ENCODE assay signal across 8 mouse cellular contexts in the genomic region with DNA sequence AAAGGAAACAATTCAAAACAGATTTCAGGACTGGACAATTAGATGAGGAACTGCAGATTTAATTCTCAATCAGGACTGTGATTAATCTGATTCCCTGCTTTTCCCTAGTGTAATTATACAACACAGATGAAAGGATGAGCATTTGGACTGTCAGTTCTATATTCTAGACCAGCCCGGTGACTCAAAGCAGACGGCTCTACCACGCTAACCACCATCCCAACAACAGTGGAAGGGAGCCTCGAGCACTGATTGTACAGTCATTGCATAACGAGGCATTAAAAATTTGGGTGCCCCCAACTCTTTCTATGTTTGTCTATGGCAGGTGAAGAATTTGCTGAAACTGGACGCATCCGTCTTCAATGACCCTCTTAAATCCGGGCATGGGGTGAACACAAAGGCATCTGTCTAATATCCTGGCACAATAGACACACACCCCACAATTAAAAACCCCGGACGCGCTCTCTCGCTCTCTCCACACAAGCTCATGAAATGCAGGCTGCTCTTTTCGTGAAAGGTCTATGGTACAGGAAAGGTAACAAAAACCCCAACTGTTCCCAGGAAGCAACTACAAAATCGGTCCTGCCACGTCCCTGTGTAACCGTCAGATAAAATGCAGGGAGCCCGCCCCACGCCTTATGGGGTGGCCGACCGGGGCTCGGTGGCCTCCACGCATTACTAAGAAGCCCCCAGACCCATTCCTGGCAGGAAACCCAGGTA. TPM values are rescaled to one million over a fixed set of nuclear protein-coding genes. Genes with fewer than 3 reads are reported as not detected.
DNase-seq lines count a peak whose midpoint lies in the region; ATAC-seq and TF ChIP-seq lines count a peak whose summit lies in the region.

No protein-coding gene starts in this region.

- peak overlapping the region; percentile 74 for H3K4me3 ChIP-seq in thymus, adult 2 months (ENCODE audit: control insufficient read depth, insufficient read depth, low read length)
- peak overlapping the region; percentile 58 for H3K4me3 ChIP-seq in kidney, postnatal 0 days (replicated peaks; ENCODE audit: low read depth, low read length)
- H3K4me3 ChIP-seq in liver, embryonic 14.5 days (ENCODE audit: insufficient read depth in 1 of 2, low read depth in 2 of 2, low read length in 2 of 2): peak overlapping the region; percentile 63 to 75
- peak overlapping the region; percentile 89 for H3K4me3 ChIP-seq in olfactory bulb, adult 2 months (ENCODE audit: insufficient read depth, low read depth, low read length)

- TF ChIP-seq POLR2A in thymus, adult 2 months (IDR thresholded peaks at IDR 0.05; ENCODE audit: control insufficient read depth, extremely low read depth, insufficient read depth, low read length, poor library complexity): no peak
- TF ChIP-seq POLR2A in brain, embryonic 14.5 days (IDR thresholded peaks at IDR 0.05; ENCODE audit: borderline replicate concordance, extremely low read depth, insufficient read depth, insufficient read length, poor library complexity, severe bottlenecking): no peak
- TF ChIP-seq POLR2A in olfactory bulb, adult 2 months (IDR thresholded peaks at IDR 0.05; ENCODE audit: insufficient read depth, low read depth, low read length): no peak

- H3K9ac ChIP-seq in kidney, postnatal 0 days (ENCODE audit: low read depth, low read length): peak overlapping the region; percentile 76
- H3K9ac ChIP-seq in liver, embryonic 14.5 days (replicated peaks): no peak overlapping the region

- peak overlapping the region; percentile 60 for H3K4me2 ChIP-seq in kidney, postnatal 0 days (ENCODE audit: low read length)
- peak overlapping the region; percentile 80 for H3K4me2 ChIP-seq in liver, embryonic 14.5 days (ENCODE audit: low read depth)

- H3K4me1 ChIP-seq in thymus, adult 2 months (replicated peaks; ENCODE audit: control insufficient read depth, insufficient read depth, low read length): peaks cover 6% of the 10 kb centered on the region
- no peaks in the 10 kb centered on the region for H3K4me1 ChIP-seq in kidney, postnatal 0 days (replicated peaks; ENCODE audit: insufficient read depth, low read length)
- peaks cover 0 to 2% of the 10 kb centered on the region in 2 experiments; a peak in 1 of 4 replicates for H3K4me1 ChIP-seq in liver, embryonic 14.5 days (replicated peaks; ENCODE audit: control insufficient read depth in 2 of 2, insufficient read depth in 2 of 2, low read length in 1 of 2)
- H3K4me1 ChIP-seq in olfactory bulb, adult 2 months (ENCODE audit: control insufficient read depth, insufficient read depth, low read length): no peaks in the 10 kb centered on the region

- no peak overlapping the region for H3K27ac ChIP-seq in thymus, adult 2 months (ENCODE audit: control insufficient read depth, insufficient read depth, low read length)
- peak overlapping the region; percentile 85; the same call in 1 of the 2 replicates for H3K27ac ChIP-seq in kidney, postnatal 0 days
- H3K27ac ChIP-seq in liver, embryonic 14.5 days: no peak overlapping the region
- peak overlapping the region; percentile 52 for H3K27ac ChIP-seq in olfactory bulb, adult 2 months (ENCODE audit: insufficient read depth, low read depth, low read length)

- no peaks in the 10 kb centered on the region for H3K9me3 ChIP-seq in kidney, postnatal 0 days (replicated peaks; ENCODE audit: low read length)
- no peaks in the 10 kb centered on the region for H3K9me3 ChIP-seq in liver, embryonic 14.5 days (ENCODE audit: control insufficient read depth, low read length)

- no peaks in the 10 kb centered on the region for H3K36me3 ChIP-seq in thymus, adult 2 months (ENCODE audit: control insufficient read depth, insufficient read depth, low read length)
- H3K36me3 ChIP-seq in kidney, postnatal 0 days (ENCODE audit: insufficient read depth, low read length): no peaks in the 10 kb centered on the region
- no peaks in the 10 kb centered on the region for H3K36me3 ChIP-seq in liver, embryonic 14.5 days (replicated peaks; ENCODE audit: control insufficient read depth, insufficient read depth, low read depth)

- no peak for ATAC-seq in kidney, postnatal 0 days (replicated peaks; ENCODE audit: low FRiP score, low read depth)
- no peak for ATAC-seq in liver, embryonic 14.5 days (ENCODE audit: insufficient read depth)

- TF ChIP-seq CTCF in thymus, adult 2 months (IDR thresholded peaks at IDR 0.05; ENCODE audit: borderline replicate concordance, control insufficient read depth, extremely low read depth, insufficient read depth, low read length, poor library complexity): no peak
- no peak for TF ChIP-seq CTCF in brain, embryonic 14.5 days (IDR thresholded peaks at IDR 0.05; ENCODE audit: borderline replicate concordance, extremely low read depth, insufficient read depth, insufficient read length)
- no peak for TF ChIP-seq CTCF in kidney, postnatal 0 days (IDR thresholded peaks at IDR 0.05; ENCODE audit: low read depth)
- TF ChIP-seq CTCF in liver, embryonic 14.5 days (IDR thresholded peaks at IDR 0.05; ENCODE audit: low read depth): no peak
- TF ChIP-seq CTCF in olfactory bulb, adult 2 months (IDR thresholded peaks at IDR 0.05; ENCODE audit: insufficient read depth, low read depth, low read length): no peak

- no peak for TF ChIP-seq EP300 in liver, embryonic 14.5 days (IDR thresholded peaks at IDR 0.05; ENCODE audit: low read depth)

- no peak for DNase-seq in thymus, adult 2 months
- DNase-seq in thymus, postnatal 14 days: no peak
- peak; percentile 56 for DNase-seq in brain, embryonic 14.5 days (ENCODE audit: low read depth)
- DNase-seq in heart, adult 8-10 months (ENCODE audit: low spot score): peak; percentile 1
- DNase-seq in kidney, postnatal 0 days (ENCODE audit: low spot score): peak; percentile 13
- DNase-seq in liver, embryonic 14.5 days (ENCODE audit: low read depth in 3 of 3, low spot score in 3 of 3): no peak
- DNase-seq in spleen, adult 12 weeks (ENCODE audit: low spot score): no peak

- H3K27me3 ChIP-seq in thymus, adult 2 months (ENCODE audit: control insufficient read depth, insufficient read depth, low read length): no peaks in the 10 kb centered on the region
- H3K27me3 ChIP-seq in kidney, postnatal 0 days (ENCODE audit: insufficient read depth, low read length): no peaks in the 10 kb centered on the region
- H3K27me3 ChIP-seq in liver, embryonic 14.5 days (ENCODE audit: control insufficient read depth, insufficient read depth, low read length): no peaks in the 10 kb centered on the region; the same call in 1 of the 2 replicates

- WGBS in thymus, adult 2 months: 2% methylated on average over 22 of the region's 22 CpGs
- 30% methylated on average over 22 of the region's 22 CpGs for WGBS in kidney, postnatal 0 days
- 15% methylated on average over 22 of the region's 22 CpGs for WGBS in liver, embryonic 14.5 days (ENCODE audit: insufficient replicate concordance)
- 18% methylated on average over 22 of the region's 22 CpGs for WGBS in olfactory bulb, adult 2 months

RNA-seq across cellular contexts. Expression of a gene that starts 5.9 kb away (rescaled TPM):
- 1.3 and 1.9 TPM in 2 replicates for polyA plus RNA-seq in thymus, adult 2 months (2012; rRNA removed)
- 47.3 and 68.8 TPM in 2 replicates for polyA plus RNA-seq in brain, embryonic 14.5 days (2012; rRNA removed)
- total RNA-seq in heart, adult 8-10 months (2022): 10 to 100 TPM; 10.7 to 14.3 (median 11.1) TPM
- 10.7 and 11.1 TPM in 2 replicates for polyA plus RNA-seq in kidney, postnatal 0 days (2015; fragmentation: Nextera tagmentation; extraction: Ambion mirVana)
- 0.87 and 1.6 TPM in 2 replicates for polyA plus RNA-seq in liver, embryonic 14.5 days (2012; rRNA removed)
- 1.5 TPM in 2 replicates for polyA plus RNA-seq in liver, embryonic 14.5 days (2014; fragmentation: Nextera tagmentation; extraction: Ambion mirVana)
- not detected in 2 replicates for polyA plus RNA-seq in olfactory bulb, adult 2 months (2012; ENCODE audit: insufficient read depth, insufficient read length, low replicate concordance, missing spikeins)

Comparison
In these comparisons a context has a peak if more than half of its experiments do, and no peak if none do; other contexts are left out.
1. DNase-seq: peak in brain, embryonic 14.5 days (single experiment), heart, adult 8-10 months (single experiment) and kidney, postnatal 0 days (single experiment); none in thymus, adult 2 months (single experiment), thymus, postnatal 14 days (single experiment), liver, embryonic 14.5 days (0 of 3) and spleen, adult 12 weeks (single experiment).
2. H3K27ac ChIP-seq: peak in kidney, postnatal 0 days (single experiment) and olfactory bulb, adult 2 months (single experiment); none in thymus, adult 2 months (single experiment) and liver, embryonic 14.5 days (single experiment).
3. Peak in every context shown above with its lines, with median percentiles within 50 percentile points of each other: H3K4me3 ChIP-seq.